Mouse (Mus musculus) CD4-positive naive resting alpha-beta T cell, adult 76 days (primary cell): ENCODE data around the gene Gm5741. TPM values are rescaled to one million over a fixed set of nuclear protein-coding genes. Genes with fewer than 3 reads are reported as not detected.

Experiments used
- total RNA-seq: library from RNA; stranded (reverse); gene quantifications from one replicate; pipeline ENCODE4 v1.2.4, GENCODE M21; 2023

Gm5741 gene
- not detected for total RNA-seq

GRCm38 (mm10) chr8:85067982-85068381 is at the start of gene Gm5741:
Gene Gm5741, minus strand, starts transcription at chr8:85067982.

GRCm38 (mm10) chr8:85083108-85083813 is 15.5 kb upstream of the Gm5741 start, which contains the start of gene Man2b1:
Gene Man2b1, plus strand, starts transcription at chr8:85083270.

DNA sequence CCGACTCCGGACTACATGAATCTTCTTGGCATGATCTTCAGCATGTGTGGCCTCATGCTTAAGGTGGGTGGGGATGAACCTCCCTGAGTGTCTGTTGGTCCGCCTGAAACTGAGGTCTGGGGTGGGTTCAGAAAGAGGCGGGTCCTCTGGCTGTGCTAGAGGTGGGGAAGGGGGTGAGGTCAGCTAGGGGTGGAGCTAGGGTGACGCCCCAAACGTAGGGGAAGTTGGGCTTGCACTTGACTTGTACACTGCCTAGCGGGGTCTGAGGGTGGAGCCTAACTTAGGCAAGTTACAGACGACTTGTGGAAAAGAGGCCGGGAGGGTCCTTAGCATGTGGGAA is 13.4 kb upstream of the Gm5741 start, which contains the start of gene Wdr83:
Gene Wdr83 (minus strand): TSS at position 91 of the 340 bp plus-strand sequence.

DNA sequence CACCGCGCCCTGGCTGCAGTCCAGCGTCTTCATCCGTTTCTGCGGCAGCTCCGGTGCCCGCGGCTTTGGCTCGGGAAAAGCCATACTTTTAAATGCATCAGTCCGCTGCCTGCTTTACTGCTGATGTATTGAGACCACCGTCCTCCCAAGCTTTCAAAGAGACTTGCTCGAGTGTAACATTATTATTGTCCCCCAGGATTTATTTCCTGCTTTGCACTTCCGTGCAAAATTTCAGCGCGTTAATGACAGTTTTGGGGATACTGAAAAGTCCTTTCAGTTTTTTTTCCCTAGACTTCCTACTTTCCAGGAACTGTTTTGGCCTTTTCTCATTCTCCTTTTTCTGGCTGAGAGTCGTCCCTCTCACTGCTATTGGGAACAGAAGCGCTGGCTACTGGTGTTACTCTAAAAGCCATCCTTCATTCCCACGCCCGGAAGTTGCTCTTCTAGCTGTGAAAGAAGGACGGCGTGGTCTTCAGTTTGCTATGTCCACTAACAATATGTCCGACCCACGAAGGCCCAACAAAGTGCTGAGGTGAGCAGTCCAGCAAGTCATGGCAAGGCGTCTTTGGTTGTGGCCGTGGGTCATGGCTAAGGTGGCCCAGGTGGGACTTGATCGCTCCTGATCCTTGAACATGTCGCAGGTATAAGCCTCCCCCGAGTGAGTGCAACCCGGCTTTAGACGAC is 12.9 kb upstream of the Gm5741 start, which contains the start of gene Wdr83os:
Gene Wdr83os (plus strand): TSS at position 209 of the 684 bp plus-strand sequence.

GRCm38 (mm10) chr8:85071514-85072281 is 3.9 kb upstream of the Gm5741 start, which contains the start of gene Dhps:
Gene Dhps, plus strand, starts transcription at chr8:85071757.

DNA sequence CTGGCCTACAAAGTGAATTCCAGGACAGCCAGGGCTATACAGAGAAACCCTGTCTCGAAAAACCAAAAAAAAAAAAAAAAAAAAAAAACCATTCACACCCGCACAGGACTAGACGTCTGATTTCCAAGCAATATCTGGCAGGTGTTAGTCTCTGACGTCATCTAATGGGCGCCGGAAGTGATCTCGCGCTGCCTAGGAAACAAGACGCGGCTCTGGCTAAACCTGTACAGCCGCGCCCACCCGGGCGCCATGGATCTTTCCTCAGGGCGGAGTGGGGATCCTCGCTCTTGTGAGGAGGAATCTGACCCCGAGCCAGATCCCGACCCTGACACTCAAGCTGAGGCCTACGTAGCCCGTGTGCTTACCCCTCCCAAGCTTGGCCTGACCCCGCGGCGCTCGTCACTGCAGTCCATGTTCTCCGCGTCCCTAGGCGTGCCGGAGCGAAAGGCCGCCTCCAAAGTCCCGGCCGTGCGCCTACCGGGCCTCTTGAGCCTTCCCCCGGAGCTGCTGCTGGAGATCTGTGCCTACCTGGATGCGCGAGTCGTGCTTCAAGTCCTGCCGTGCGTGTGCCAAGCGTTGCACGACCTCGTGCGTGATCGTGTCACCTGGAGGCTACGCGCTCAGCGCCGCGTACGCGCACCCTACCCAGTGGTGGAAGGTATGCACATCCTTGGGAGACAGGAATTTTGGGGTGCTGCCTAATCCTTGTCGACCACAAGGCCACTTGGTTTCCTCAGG is 7.7 kb downstream of the Gm5741 start, which contains the start of gene Fbxw9:
Gene Fbxw9 (plus strand): TSS at position 177 of the 738 bp plus-strand sequence.

DNA sequence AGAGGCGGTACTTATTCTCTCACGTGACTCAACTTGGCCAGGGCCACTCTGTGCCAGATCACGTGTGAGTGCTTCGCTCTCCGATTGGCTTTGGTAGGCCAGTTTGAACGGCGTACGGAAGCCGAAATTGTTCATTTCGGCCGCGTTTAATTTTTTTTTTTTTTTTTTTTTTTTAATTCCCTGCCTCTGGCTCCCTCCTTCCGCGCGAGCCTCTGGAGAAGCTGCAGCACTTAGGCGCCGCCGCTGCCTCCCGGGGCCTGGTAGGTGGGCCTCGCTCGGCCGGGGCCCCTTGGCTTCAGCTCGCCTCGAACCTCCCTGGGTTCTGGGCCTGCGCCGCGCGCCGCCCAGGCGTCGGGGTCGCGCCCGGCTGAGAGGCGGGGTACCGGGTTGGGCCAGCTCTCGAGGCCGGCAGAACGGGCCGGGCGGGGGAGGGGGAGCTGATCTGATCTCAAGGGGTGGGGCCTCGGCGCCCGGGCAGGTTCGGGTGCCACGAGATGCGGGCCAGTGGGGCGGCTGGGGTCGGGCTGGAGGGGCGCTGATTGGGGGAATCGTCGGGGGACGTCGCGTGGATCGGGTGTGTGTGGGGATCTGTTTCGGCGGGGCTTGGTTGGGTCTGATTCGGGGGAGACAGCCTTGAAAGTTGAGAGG is 30.9 kb downstream of the Gm5741 start, which contains the start of gene Tnpo2:
Gene Tnpo2 (plus strand): TSS at position 198 of the 648 bp plus-strand sequence.

DNA sequence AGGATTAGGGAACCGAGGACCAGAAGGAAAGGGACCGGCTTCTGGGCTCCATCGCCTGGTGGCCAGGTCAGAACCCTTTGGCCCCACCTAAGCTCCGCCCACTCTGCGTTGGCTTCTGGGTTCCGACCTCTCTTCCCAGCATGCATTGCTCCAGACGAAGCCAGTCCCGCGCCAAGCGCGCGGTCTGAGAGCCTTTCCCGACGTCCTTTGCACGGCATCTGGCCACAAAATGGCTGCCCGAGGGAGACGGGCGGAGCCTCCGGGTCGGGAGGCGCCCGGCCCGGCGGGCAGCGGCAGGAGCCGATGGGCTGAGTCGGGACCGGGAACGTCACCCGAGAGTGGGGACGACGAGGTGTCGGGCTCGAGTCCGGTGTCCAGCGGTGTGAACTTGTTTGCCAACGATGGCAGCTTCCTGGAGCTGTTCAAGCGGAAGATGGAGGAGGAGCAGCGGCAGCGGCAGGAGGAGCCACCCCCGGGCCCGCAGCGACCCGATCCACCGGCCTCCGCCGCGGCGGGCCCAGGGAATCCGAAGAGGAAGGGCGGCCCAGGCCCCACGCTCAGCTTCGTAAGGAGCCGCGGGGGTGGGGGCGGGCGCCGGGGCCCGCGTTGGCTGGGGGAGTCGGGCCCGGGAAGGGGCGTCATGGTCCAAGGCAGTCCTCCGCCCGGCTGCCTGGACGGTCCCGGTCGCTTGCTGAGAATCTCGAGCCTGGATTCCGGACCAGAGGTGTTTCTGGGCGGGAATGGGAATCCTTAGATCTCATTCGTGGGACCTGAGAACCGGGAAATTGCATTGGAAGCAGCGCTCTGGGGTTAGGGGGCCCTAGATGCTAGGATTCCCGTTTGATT is 40.9 kb downstream of the Gm5741 start, which contains the start of gene Trir:
Gene Trir (plus strand): TSS at position 154 of the 846 bp plus-strand sequence.

DNA sequence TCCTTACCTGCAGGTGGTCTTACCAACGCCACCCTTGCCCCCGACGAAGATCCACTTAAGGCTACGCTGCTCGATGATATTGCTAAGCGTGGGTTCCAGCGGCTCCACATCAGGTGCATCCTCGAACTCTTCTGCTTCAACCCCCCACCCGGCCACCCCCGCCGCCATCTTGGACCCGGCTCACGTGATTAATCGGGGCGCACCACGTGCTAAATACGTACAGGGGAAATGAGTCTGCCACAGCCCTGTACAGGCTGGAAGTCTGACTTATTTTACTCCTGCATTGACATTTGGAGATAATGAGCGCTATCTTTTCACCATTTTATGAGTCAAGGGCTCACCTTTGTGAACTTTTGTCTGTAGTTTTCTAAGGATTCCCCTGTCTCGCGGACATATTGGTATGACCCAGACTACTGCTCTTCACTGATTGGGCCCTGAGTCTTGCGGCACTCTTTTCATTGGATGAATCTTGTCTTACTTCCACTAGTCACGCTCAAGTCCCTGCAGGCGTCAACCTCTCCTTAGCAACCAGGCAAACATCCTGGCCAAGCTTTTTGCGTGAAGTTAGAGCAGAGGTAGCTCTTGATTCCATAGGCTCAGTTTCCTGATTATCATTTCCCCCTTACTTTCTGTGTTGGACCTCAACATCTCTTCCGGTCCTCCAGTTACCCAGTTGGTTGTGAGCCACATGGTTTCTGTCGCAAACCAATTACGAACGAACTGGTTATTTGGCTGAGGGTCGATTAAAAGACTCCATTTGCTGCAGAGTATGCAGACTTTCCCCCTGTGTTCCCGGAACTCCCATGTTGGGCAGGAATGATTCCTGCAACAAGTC is 42.5 kb downstream of the Gm5741 start, which contains the start of gene Asna1:
Gene Asna1 (minus strand): TSS at position 184 of the 835 bp plus-strand sequence.

Other genes starting within 250 kb of the Gm5741 start
- 4.9 TPM for gene Dand5, start 245.2 kb downstream of the Gm5741 start, total RNA-seq
- gene Gadd45gip1, start 236.5 kb downstream of the Gm5741 start, total RNA-seq: 13.2 TPM
- 70.4 TPM for gene Rad23a, start 227.3 kb downstream of the Gm5741 start, total RNA-seq
- gene Calr, start 221.0 kb downstream of the Gm5741 start, total RNA-seq: 445 TPM
- 68.4 TPM for gene Farsa, start 211.0 kb downstream of the Gm5741 start, total RNA-seq
- gene Syce2, start 195.9 kb downstream of the Gm5741 start, total RNA-seq: 4.2 TPM
- gene Gcdh, start 174.1 kb downstream of the Gm5741 start, total RNA-seq: 21.0 TPM
- 0.62 TPM for gene Klf1, start 166.1 kb downstream of the Gm5741 start, total RNA-seq
- gene Dnase2a, start 159.4 kb downstream of the Gm5741 start, total RNA-seq: 8.8 TPM
- gene Mast1, start 130.6 kb downstream of the Gm5741 start, total RNA-seq: 0.15 TPM
- not detected for gene Rtbdn, start 121.0 kb downstream of the Gm5741 start, total RNA-seq
- not detected for gene Gm49661, start 98.5 kb downstream of the Gm5741 start, total RNA-seq
- gene Prdx2, start 98.4 kb downstream of the Gm5741 start, total RNA-seq: 57.7 TPM
- 28.2 TPM for gene Rnaseh2a, start 98.2 kb downstream of the Gm5741 start, total RNA-seq
- 1,783 TPM for gene Junb, start 89.3 kb downstream of the Gm5741 start, total RNA-seq
- 6.6 TPM for gene Hook2, start 77.4 kb downstream of the Gm5741 start, total RNA-seq
- not detected for gene Best2, start 53.5 kb downstream of the Gm5741 start, total RNA-seq
- 55.2 TPM for gene Asna1, start 42.7 kb downstream of the Gm5741 start, total RNA-seq
- gene Trir, start 41.2 kb downstream of the Gm5741 start, total RNA-seq: 167 TPM
- 68.9 TPM for gene Tnpo2, start 31.1 kb downstream of the Gm5741 start, total RNA-seq
- gene Fbxw9, start 7.9 kb downstream of the Gm5741 start, total RNA-seq: 6.9 TPM
- gene Dhps, start 3.8 kb upstream of the Gm5741 start, total RNA-seq: 115 TPM
- 60.0 TPM for gene Wdr83os, start 12.8 kb upstream of the Gm5741 start, total RNA-seq
- 11.5 TPM for gene Wdr83, start 13.3 kb upstream of the Gm5741 start, total RNA-seq
- gene Man2b1, start 15.3 kb upstream of the Gm5741 start, total RNA-seq: 113 TPM
- not detected for gene Zfp791, start 55.1 kb upstream of the Gm5741 start, total RNA-seq
- not detected for gene Cks1brt, start 83.9 kb upstream of the Gm5741 start, total RNA-seq
- not detected for gene Olfr371, start 158.0 kb upstream of the Gm5741 start, total RNA-seq
- 57.7 TPM for gene Orc6, start 231.7 kb upstream of the Gm5741 start, total RNA-seq
- gene Vps35, start 231.8 kb upstream of the Gm5741 start, total RNA-seq: 55.6 TPM